Mouse (Mus musculus): ENCODE data around the gene Cldn18.

GRCm38 (mm10) chr9:99685061-99685521 is 32.0 kb downstream of the Cldn18 start:
- no peak for TF ChIP-seq CTCF (conservative IDR thresholded peaks at IDR 0.05; ENCODE audit: low read length)
- TF ChIP-seq POU5F1 (IDR thresholded peaks at IDR 0.05; ENCODE audit: borderline replicate concordance, low read length), result no peak
- no peak for TF ChIP-seq NANOG (IDR thresholded peaks at IDR 0.05; ENCODE audit: borderline replicate concordance, low read length)

All from E14TG2a.4 (cell line).